Mouse (Mus musculus) kidney, embryonic 14.5 days (tissue): ENCODE measurements at regions not wholly inside any gene's neighbourhood (a gene's known extent, or its start where the extent isn't known, plus 50 kb on each side); places are given as distances from the start of the nearest gene placed in this dataset.

Experiments used
- ATAC-seq: fragments of 200-750 bp; cut with Nextera tagmentation; 2 replicates; pipeline ENCODE4 v1.8.0; 2017; ENCODE audit warnings: moderate number of reproducible peaks, mild to moderate bottlenecking, moderate TSS enrichment, moderate library complexity; ENCODE audit not compliant: low FRiP score, low TSS enrichment
- H3K27ac ChIP-seq: fragments of 300-500 bp; sonication (generic); 2 replicates; pipeline ENCODE4 v1.5.1; 2014; ENCODE audit warnings: low read depth, mild to moderate bottlenecking, low read length, moderate library complexity, mixed read lengths
- H3K27me3 ChIP-seq: fragments of 300-500 bp; sonication (generic); 2 replicates; pipeline ENCODE4 v1.6.1; 2014; ENCODE audit warnings: mild to moderate bottlenecking, low read length; ENCODE audit not compliant: control insufficient read depth, insufficient read depth
- H3K36me3 ChIP-seq: fragments of 300-500 bp; sonication (generic); 2 replicates; pipeline ENCODE4 v1.6.1; 2014; ENCODE audit warnings: low read length, mixed read lengths; ENCODE audit not compliant: control insufficient read depth, insufficient read depth
- H3K4me1 ChIP-seq: fragments of 300-500 bp; sonication (generic); 2 replicates; pipeline ENCODE4 v1.6.1; 2014; ENCODE audit warnings: low read length, mixed read lengths; ENCODE audit not compliant: control insufficient read depth, insufficient read depth
- H3K4me2 ChIP-seq: fragments of 300-500 bp; sonication (generic); replicated peaks from 2 replicates; pipeline ENCODE4 v1.6.1; 2014; ENCODE audit warnings: low read depth, mild to moderate bottlenecking, low read length
- H3K4me3 ChIP-seq: fragments of 300-500 bp; sonication (generic); 2 replicates; pipeline ENCODE4 v1.5.1; 2014; ENCODE audit warnings: mild to moderate bottlenecking, low read length
- H3K9ac ChIP-seq: fragments of 300-500 bp; sonication (generic); 2 replicates; pipeline ENCODE4 v1.6.1; 2014; ENCODE audit warnings: low read depth, mild to moderate bottlenecking, low read length, moderate library complexity
- H3K9me3 ChIP-seq: fragments of 300-500 bp; sonication (generic); 2 replicates; pipeline ENCODE4 v1.6.1; 2016; ENCODE audit warnings: low read length; ENCODE audit not compliant: control insufficient read depth
- WGBS: fragments of 180-500 bp; shearing (Covaris S2); extraction: QIAGEN DNeasy Blood & Tissue Kit; methylation state at CpG from one replicate; pipeline ENCODE4 v1.1.7; 2014; 5-methylcytosine and 5-hydroxymethylcytosine counted together

DNA sequence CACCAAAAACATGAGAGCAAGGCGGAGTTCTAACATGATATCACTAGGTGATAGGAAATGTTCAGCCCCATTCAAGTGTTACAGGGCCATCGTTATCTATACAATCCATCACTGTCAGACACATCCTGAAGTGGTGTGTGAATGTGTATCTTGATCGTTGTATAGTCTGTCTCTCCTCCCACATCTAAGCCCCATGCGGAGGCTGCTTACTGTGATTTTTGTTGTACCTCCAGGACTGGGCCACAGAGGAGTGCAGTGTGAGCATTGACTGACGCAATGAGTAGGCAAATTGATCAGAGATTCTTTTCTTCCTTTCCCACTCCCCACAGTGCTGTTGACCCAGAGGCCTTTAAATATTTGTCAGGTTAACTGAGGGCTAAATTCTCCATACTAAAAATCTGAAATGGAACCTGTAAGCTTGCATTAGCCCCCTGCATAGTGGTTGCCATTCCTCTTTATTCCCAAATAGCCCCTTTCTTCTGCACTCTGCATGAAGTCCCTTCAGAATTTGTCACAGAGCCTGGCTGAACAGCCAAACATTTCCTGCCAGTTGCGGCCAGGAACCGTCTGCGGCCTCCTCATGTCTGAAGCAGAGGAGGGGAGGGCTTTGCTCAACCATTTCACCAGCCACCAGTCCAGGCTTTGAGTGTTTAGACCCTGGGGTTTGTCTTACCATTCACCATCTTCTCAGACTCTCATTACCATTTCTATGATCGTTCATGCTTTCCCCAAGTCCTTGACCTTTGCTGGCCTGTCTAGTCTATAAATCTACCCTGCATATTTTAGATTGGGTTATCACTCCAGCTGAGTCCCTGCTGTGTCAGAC is 119.3 kb downstream of the Ttc8 start:
- 53% methylated on average over 9 of the region's 9 CpGs for WGBS
- Histone ChIP-seq H3K36me3 (no peaks in the 10 kb centered on the region), H3K27ac (no peak overlapping the region), H3K4me1 (no peaks in the 10 kb centered on the region), H3K9me3 (no peaks in the 10 kb centered on the region), H3K4me3 (no peak overlapping the region), H3K4me2 (no peak overlapping the region), H3K9ac (no peak overlapping the region), H3K27me3 (no peaks in the 10 kb centered on the region)
- no peak for ATAC-seq

DNA sequence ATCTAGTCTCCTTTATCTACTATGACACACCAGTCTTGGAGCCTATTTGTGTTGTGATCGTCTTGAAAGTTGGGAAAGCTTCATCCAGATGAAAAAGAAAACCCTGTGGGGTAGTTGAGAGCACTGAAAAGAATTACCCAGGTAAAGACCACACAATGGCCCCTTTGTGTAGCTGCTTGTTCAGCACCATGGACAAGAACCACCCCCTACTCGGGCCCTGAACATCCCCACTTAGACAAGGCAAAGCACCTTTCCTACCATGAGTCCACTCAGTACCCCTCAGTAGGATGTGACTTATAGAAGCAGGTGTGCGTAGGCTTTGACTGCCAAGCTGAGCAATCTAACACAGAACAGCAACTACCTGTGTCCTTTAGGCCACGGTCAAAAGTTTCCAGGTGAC is 121.2 kb downstream of the Ttc8 start:
- H3K4me3 ChIP-seq, result no peak overlapping the region
- 56% methylated on average over 4 of the region's 4 CpGs for WGBS
- no peaks in the 10 kb centered on the region for H3K4me1 ChIP-seq
- no peaks in the 10 kb centered on the region for H3K9me3 ChIP-seq
- H3K27ac ChIP-seq, result no peak overlapping the region
- no peak overlapping the region for H3K9ac ChIP-seq
- H3K4me2 ChIP-seq, result no peak overlapping the region
- H3K36me3 ChIP-seq, result no peaks in the 10 kb centered on the region
- H3K27me3 ChIP-seq, result no peaks in the 10 kb centered on the region
- ATAC-seq, result no peak

DNA sequence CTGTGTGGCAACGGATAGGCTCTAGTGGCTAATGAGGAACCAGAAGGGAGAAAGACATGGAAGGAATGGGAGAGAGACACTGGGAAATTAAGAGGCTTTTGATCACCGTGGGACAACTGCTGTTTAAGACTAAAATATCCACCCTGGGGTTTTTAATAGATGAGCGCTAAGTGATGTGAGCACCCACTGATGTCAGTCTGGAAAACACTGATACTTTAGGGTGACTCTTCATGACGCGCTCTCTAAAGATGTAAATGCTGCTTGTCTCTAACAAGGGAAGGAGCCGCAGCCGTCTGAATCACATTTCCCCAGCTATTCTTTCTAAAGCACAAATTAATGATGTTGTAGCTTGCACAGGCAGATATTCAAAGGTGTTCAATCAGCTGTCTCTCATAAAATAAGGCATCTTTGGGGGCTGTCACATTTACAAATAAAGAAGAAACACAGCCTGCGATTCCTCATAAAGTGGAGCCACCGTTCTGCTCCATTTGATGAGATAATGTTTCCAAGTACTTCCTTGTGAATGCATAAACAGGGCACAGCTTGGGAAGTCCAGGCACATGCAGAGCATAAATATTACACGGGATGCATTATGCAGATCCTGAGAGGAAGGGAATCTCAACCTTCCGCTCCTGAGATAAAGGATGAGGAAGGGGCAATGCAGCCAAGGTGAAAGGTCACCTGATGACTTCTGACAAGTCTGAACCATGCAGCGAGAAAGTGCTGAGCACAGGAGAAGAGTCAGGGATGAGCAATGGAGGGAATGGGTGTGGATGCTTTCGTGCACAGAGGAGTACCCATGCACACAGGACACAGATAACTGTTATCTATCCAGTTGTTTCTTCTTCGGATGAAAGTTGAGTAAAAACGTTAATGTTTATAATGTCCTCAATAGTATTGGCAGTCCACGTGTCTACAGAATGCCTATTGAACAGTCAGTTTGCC is 122.8 kb downstream of the Ttc8 start:
- H3K4me3 ChIP-seq, result no peak overlapping the region
- H3K4me1 ChIP-seq, result no peaks in the 10 kb centered on the region
- ATAC-seq, result no peak
- no peaks in the 10 kb centered on the region for H3K27me3 ChIP-seq
- H3K4me2 ChIP-seq, result no peak overlapping the region
- H3K36me3 ChIP-seq, result no peaks in the 10 kb centered on the region
- WGBS, result 74% methylated on average over 16 of the region's 16 CpGs
- no peak overlapping the region for H3K9ac ChIP-seq
- H3K9me3 ChIP-seq, result no peaks in the 10 kb centered on the region
- no peak overlapping the region for H3K27ac ChIP-seq

DNA sequence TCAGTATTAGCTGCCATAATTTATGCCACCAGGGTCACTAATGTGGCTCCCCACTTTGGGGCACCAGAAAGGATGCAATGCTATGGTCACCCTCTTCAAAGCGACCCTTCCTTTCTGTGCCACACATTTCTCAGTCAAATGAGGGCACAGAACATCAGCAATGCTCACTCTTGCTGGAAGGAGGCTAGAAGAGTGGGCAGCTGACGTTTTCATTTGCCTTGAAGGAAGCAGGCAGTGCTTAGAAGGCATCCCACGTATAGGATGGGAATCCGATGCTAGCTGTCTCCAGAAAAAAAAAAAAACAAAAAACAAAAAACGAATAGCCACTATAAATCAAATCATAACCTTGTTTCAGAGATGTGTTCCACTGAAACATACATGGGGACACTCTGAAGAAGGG is 124.1 kb downstream of the Ttc8 start:
- no peaks in the 10 kb centered on the region for H3K4me1 ChIP-seq
- no peaks in the 10 kb centered on the region for H3K9me3 ChIP-seq
- 38% methylated on average over 5 of the region's 5 CpGs for WGBS
- no peaks in the 10 kb centered on the region for H3K36me3 ChIP-seq
- no peak overlapping the region for H3K4me2 ChIP-seq
- no peaks in the 10 kb centered on the region for H3K27me3 ChIP-seq
- no peak for ATAC-seq
- no peak overlapping the region for H3K9ac ChIP-seq
- no peak overlapping the region for H3K4me3 ChIP-seq
- no peak overlapping the region for H3K27ac ChIP-seq

DNA sequence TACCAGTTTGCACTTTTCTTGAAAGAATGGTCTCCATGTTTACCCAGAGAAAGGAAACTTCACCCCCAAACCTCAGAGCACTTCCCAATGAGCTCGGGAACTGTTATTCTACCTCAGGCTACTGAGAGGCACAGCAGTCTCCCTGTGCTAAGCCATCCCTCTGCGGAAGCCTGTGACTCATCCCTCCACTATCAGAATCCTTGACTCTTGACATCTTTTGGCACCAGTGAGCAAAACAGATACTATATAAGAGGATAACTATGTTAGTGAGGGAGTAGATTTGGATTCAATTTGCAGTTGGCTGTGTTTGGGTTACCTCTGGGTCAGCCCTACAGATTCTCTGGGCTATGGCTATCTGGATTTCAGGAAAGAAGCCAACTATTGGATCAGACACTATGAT is 130.1 kb downstream of the Ttc8 start:
- Histone ChIP-seq H3K4me3 (no peak overlapping the region), H3K36me3 (no peaks in the 10 kb centered on the region), H3K27ac (no peak overlapping the region), H3K27me3 (no peaks in the 10 kb centered on the region), H3K9me3 (no peaks in the 10 kb centered on the region), H3K9ac (no peak overlapping the region), H3K4me1 (no peaks in the 10 kb centered on the region), H3K4me2 (no peak overlapping the region)
- no peak for ATAC-seq
- WGBS, result 81% methylated on average over 2 of the region's 2 CpGs

DNA sequence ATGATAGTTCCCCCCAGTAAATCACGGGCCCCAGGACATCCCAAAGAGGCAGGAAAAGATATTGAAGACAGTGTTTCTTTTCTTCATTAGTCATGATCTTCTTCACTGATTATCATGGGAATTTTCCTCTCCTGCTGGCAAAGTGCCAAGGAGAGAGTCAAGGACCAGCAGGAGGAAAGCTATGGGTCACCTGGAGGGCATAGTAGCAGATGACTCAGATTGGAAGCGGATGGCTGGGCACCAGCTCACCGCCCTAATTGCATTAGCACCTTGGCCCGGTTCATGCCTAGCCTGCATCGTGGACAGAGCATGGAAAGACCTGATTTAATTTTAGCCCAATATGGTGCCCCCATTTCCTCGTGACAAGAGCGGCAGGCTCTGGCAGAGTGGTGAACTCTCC is 132.2 kb downstream of the Ttc8 start:
- H3K36me3 ChIP-seq, result no peaks in the 10 kb centered on the region

DNA sequence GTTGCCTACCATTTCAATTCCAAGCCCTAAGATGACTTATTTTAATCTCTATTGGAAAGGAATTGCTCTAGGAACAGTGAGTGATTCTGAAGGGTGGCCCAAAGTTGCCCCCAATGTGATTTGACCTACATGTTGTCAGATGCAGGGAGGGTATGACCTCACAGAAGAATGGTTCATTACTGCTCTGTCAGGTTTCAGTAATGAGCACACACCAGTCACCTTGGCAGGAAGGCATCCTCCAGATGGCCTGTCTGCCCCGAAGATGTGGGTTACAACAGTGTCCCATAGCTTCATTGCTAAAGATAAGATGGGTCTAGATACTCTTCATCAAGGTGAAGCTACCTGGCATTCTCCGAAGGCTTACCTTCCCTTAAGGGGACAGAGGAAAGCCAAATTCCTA is 137.1 kb downstream of the Ttc8 start:
- H3K27me3 ChIP-seq, result no peaks in the 10 kb centered on the region
- no peak overlapping the region for H3K27ac ChIP-seq
- H3K4me1 ChIP-seq, result no peaks in the 10 kb centered on the region
- H3K36me3 ChIP-seq, result no peaks in the 10 kb centered on the region
- ATAC-seq, result no peak
- H3K4me3 ChIP-seq, result no peak overlapping the region
- no peak overlapping the region for H3K4me2 ChIP-seq
- H3K9ac ChIP-seq, result no peak overlapping the region
- H3K9me3 ChIP-seq, result no peaks in the 10 kb centered on the region
- 77% methylated on average over 2 of the region's 2 CpGs for WGBS

More for the DNA sequence above, 132.2 kb downstream of the Ttc8 start:
- H3K4me1 ChIP-seq, result no peaks in the 10 kb centered on the region
- no peaks in the 10 kb centered on the region for H3K9me3 ChIP-seq
- H3K4me2 ChIP-seq, result no peak overlapping the region
- ATAC-seq, result no peak
- WGBS, result 77% methylated on average over 7 of the region's 7 CpGs
- no peak overlapping the region for H3K27ac ChIP-seq
- H3K9ac ChIP-seq, result no peak overlapping the region
- no peak overlapping the region for H3K4me3 ChIP-seq
- H3K27me3 ChIP-seq, result no peaks in the 10 kb centered on the region

DNA sequence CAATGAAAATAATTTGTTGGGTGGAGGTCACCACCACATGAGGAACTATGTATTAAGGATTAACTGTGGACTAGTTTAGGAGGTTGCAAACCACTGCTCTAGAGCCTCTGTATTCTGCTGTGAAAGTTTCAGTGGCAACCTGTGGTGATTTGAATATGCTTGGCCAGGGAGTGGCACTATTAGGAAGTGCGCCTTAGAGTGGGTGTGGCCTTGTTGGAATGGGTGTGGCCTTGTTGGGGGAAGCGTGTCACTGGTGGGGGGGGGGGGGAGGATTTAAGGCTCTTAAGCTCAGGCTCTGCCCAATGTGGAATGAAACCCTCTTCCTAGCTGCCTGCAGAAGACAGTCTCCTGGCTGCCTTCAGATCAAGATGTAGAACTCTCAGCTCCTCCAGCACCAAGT is 138.5 kb downstream of the Ttc8 start:
- H3K4me3 ChIP-seq, result no peak overlapping the region
- no peaks in the 10 kb centered on the region for H3K27me3 ChIP-seq
- no peak for ATAC-seq
- no peaks in the 10 kb centered on the region for H3K9me3 ChIP-seq
- no peaks in the 10 kb centered on the region for H3K36me3 ChIP-seq
- no peak overlapping the region for H3K27ac ChIP-seq
- 83% methylated on average over 2 of the region's 2 CpGs for WGBS
- no peak overlapping the region for H3K9ac ChIP-seq
- H3K4me2 ChIP-seq, result no peak overlapping the region
- no peaks in the 10 kb centered on the region for H3K4me1 ChIP-seq

DNA sequence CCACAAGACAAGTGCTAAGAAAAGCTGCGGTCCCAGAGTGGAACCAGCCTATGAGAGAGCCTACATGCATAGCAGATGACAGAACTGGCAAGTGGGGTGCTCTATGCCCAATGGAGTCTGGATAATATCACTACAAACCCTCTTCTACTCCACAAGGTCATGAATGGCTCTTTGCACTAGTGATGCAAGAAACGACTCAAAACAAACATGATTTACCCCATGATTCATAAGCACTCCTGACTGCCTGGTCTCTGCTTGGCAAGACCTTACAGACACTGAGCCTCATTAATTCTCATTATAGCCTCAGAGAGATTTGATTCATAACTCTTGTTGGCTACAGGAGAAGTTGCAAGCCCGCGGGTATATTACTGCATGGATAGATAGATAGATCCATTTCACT is 139.1 kb downstream of the Ttc8 start:
- H3K9ac ChIP-seq, result no peak overlapping the region
- no peaks in the 10 kb centered on the region for H3K27me3 ChIP-seq
- no peak for ATAC-seq
- H3K4me2 ChIP-seq, result no peak overlapping the region
- no peaks in the 10 kb centered on the region for H3K36me3 ChIP-seq
- H3K9me3 ChIP-seq, result no peaks in the 10 kb centered on the region
- no peak overlapping the region for H3K27ac ChIP-seq
- no peak overlapping the region for H3K4me3 ChIP-seq
- H3K4me1 ChIP-seq, result no peaks in the 10 kb centered on the region
- WGBS, result 89% methylated on average over 4 of the region's 4 CpGs
